Mouse (Mus musculus) E14TG2a.4 (cell line): ENCODE results near the gene Lrrc3c.

Experiments
- CTCF ChIP-seq: conservative IDR thresholded peaks from 2 replicates; pipeline ENCODE4 v1.5.1; 2014; ENCODE audit warnings: low read length
- NANOG ChIP-seq: IDR thresholded peaks from 2 replicates; pipeline ENCODE4 v1.6.1; 2014; ENCODE audit warnings: borderline replicate concordance, low read length, mixed read lengths

- TF ChIP-seq CTCF (no peak), NANOG (no peak)
These were observed 48.4 kb downstream of the Lrrc3c start, which contains the start of gene Gsdma2 for GRCm38 (mm10) chr11:98646459-98646858.
